Mouse (Mus musculus) intestine, embryonic 14.5 days (tissue): Measurements from ENCODE around the gene Pheta2. TPM values are rescaled to one million over a fixed set of nuclear protein-coding genes. Genes with fewer than 3 reads are reported as not detected.

Experiments
- ATAC-seq: fragments of 200-750 bp; cut with Nextera tagmentation; replicated peaks from 2 replicates; pipeline ENCODE4 v1.8.0; 2017; ENCODE audit warnings: low read depth, moderate number of reproducible peaks, moderate TSS enrichment, moderate library complexity; ENCODE audit not compliant: low FRiP score, low TSS enrichment
- DNase-seq: peaks from one replicate; pipeline ENCODE4 v3.0.0-alpha.2; 2018; ENCODE audit warnings: low spot score
- H3K27ac ChIP-seq: fragments of 300-500 bp; sonication (generic); 2 replicates; pipeline ENCODE4 v1.5.1; 2014; ENCODE audit warnings: low read depth, mild to moderate bottlenecking, control low read depth
- H3K27me3 ChIP-seq: fragments of 300-500 bp; sonication (generic); replicated peaks from 2 replicates; pipeline ENCODE4 v1.6.1; 2014; ENCODE audit warnings: low read length, control low read depth; ENCODE audit not compliant: control insufficient read depth, insufficient read depth
- H3K36me3 ChIP-seq: fragments of 300-500 bp; sonication (generic); 2 replicates; pipeline ENCODE4 v1.6.1; 2014; ENCODE audit warnings: low read length, control low read depth; ENCODE audit not compliant: control insufficient read depth, insufficient read depth
- H3K4me1 ChIP-seq: fragments of 300-500 bp; sonication (generic); replicated peaks from 2 replicates; pipeline ENCODE4 v1.6.1; 2014; ENCODE audit warnings: low read length, control low read depth, mixed read lengths; ENCODE audit not compliant: control insufficient read depth, insufficient read depth
- H3K4me2 ChIP-seq: fragments of 300-500 bp; sonication (generic); 2 replicates; pipeline ENCODE4 v1.6.1; 2014; ENCODE audit warnings: low read length
- H3K4me3 ChIP-seq: fragments of 300-500 bp; sonication (generic); 2 replicates; pipeline ENCODE4 v1.5.1; 2014; ENCODE audit warnings: low read depth, low read length, control low read depth, mixed read lengths
- H3K9ac ChIP-seq: fragments of 300-500 bp; sonication (generic); 2 replicates; pipeline ENCODE4 v1.6.1; 2014; ENCODE audit warnings: mild to moderate bottlenecking, low read length
- H3K9me3 ChIP-seq: fragments of 300-500 bp; sonication (generic); 2 replicates; pipeline ENCODE4 v1.6.1; 2016; ENCODE audit warnings: low read length, control low read depth; ENCODE audit not compliant: control insufficient read depth
- WGBS: fragments of 180-500 bp; shearing (Covaris S2); extraction: QIAGEN DNeasy Blood & Tissue Kit; methylation state at CpG from one replicate; pipeline ENCODE4 v1.1.7; 2014; 5-methylcytosine and 5-hydroxymethylcytosine counted together
- polyA plus RNA-seq: library from polyadenylated mRNA; unstranded; fragments of >200 nt; fragmentation: Nextera tagmentation; extraction: Ambion mirVana; gene quantifications from 2 replicates; pipeline ENCODE4 v1.2.1, GENCODE M21; 2014

Pheta2 gene
- polyA plus RNA-seq: 9.9 and 13.2 TPM in 2 replicates

GRCm38 (mm10) chr15:82338593-82339112 lies at the start of gene Pheta2, which contains the start of the genes Naga and Smdt1:
Gene Pheta2, plus strand, starts transcription at chr15:82338942.
Gene Naga, minus strand, starts transcription at chr15:82338925.
Gene Smdt1, plus strand, starts transcription at chr15:82338959.
- ATAC-seq: peak; percentile 82
- peak within 1 kb of the TSS; percentile 70 for H3K4me3 ChIP-seq

GRCm38 (mm10) chr15:82290252-82290651 lies 48.5 kb upstream of the Pheta2 start:
- Histone ChIP-seq H3K4me2 (no peak overlapping the region), H3K27me3 (no peaks in the 10 kb centered on the region), H3K4me1 (peaks cover 9% of the 10 kb centered on the region), H3K9ac (no peak overlapping the region), H3K9me3 (no peaks in the 10 kb centered on the region), H3K36me3 (peaks cover 12% of the 10 kb centered on the region; the same call in 1 of the 2 replicates), H3K4me3 (no peak overlapping the region), H3K27ac (no peak overlapping the region)
- ATAC-seq: no peak
- no peak for DNase-seq
- 86% methylated on average over 7 of the region's 7 CpGs for WGBS

More at GRCm38 (mm10) chr15:82338593-82339112, at the start of gene Pheta2, which contains the start of the genes Naga and Smdt1:
- Histone ChIP-seq H3K4me2 (peak within 1 kb of the TSS; percentile 81), H3K27me3 (no peaks in the 10 kb centered on the region), H3K36me3 (peaks cover 29% of the 10 kb centered on the region), H3K9ac (peak within 1 kb of the TSS; percentile 59), H3K4me1 (peaks cover 23% of the 10 kb centered on the region), H3K27ac (peak within 1 kb of the TSS; percentile 62; the same call in 1 of the 2 replicates), H3K9me3 (no peaks in the 10 kb centered on the region)
- under 1% methylated on average over 41 of the region's 41 CpGs for WGBS
- peak; percentile 97 for DNase-seq

GRCm38 (mm10) chr15:82292851-82293250 lies 45.9 kb upstream of the Pheta2 start:
- DNase-seq (no peak), ATAC-seq (no peak; the same call in 1 of the 2 replicates)
- Histone ChIP-seq H3K4me1 (peaks cover 9% of the 10 kb centered on the region), H3K4me2 (peak overlapping the region; percentile 35), H3K4me3 (peak overlapping the region; percentile 16; the same call in 1 of the 2 replicates), H3K36me3 (0 out of 2 replicates have a peak, but pooled peaks cover 4% of the 10 kb centered on the region), H3K27ac (no peak overlapping the region), H3K9me3 (no peaks in the 10 kb centered on the region), H3K27me3 (no peaks in the 10 kb centered on the region), H3K9ac (no peak overlapping the region)
- WGBS: 26% methylated on average over 5 of the region's 5 CpGs

DNA sequence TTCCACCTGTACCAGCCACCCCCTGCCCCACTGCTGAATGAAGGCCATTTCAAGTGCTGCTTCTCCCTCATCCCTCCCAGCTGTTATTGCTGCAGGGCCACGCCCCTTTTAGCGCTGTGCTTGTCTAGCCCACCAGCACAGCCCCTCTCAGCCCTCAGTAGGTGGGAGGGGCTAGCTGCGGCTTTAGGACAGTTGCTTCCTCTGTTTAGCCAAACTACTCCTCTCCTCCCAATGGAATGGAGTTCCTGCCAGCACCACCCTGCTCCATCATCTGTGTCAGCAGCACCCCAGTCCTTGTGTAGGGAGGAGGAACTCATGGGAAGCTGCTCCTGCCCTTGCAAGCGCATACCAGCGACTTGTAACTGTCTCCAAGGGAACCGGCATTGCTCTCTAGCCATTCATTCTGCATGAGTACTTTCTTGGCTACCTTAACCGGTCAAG lies 45.5 kb upstream of the Pheta2 start:
- H3K27me3 ChIP-seq: no peaks in the 10 kb centered on the region
- 2% methylated on average over 7 of the region's 7 CpGs for WGBS
- H3K4me3 ChIP-seq: peak overlapping the region; percentile 16; the same call in 1 of the 2 replicates
- H3K36me3 ChIP-seq: 0 out of 2 replicates have a peak, but pooled peaks cover 4% of the 10 kb centered on the region
- peak; percentile 74 for ATAC-seq
- peak overlapping the region; percentile 35 for H3K4me2 ChIP-seq
- no peak overlapping the region for H3K27ac ChIP-seq
- peaks cover 9% of the 10 kb centered on the region for H3K4me1 ChIP-seq
- no peaks in the 10 kb centered on the region for H3K9me3 ChIP-seq
- DNase-seq: peak; percentile 65
- no peak overlapping the region for H3K9ac ChIP-seq

- H3K4me2 ChIP-seq: no peak overlapping the region
- H3K27ac ChIP-seq: no peak overlapping the region
- H3K9me3 ChIP-seq: no peaks in the 10 kb centered on the region
- no peak for ATAC-seq
- no peak overlapping the region for H3K9ac ChIP-seq
- no peaks in the 10 kb centered on the region for H3K27me3 ChIP-seq
- no peak overlapping the region for H3K4me3 ChIP-seq
- no peak for DNase-seq
- WGBS: 48% methylated on average over 8 of the region's 8 CpGs
- 0 out of 2 replicates have a peak, but pooled peaks cover 4% of the 10 kb centered on the region for H3K36me3 ChIP-seq
- H3K4me1 ChIP-seq: peaks cover 9% of the 10 kb centered on the region
Observed at GRCm38 (mm10) chr15:82294059-82294458, 44.7 kb upstream of the Pheta2 start.

DNA sequence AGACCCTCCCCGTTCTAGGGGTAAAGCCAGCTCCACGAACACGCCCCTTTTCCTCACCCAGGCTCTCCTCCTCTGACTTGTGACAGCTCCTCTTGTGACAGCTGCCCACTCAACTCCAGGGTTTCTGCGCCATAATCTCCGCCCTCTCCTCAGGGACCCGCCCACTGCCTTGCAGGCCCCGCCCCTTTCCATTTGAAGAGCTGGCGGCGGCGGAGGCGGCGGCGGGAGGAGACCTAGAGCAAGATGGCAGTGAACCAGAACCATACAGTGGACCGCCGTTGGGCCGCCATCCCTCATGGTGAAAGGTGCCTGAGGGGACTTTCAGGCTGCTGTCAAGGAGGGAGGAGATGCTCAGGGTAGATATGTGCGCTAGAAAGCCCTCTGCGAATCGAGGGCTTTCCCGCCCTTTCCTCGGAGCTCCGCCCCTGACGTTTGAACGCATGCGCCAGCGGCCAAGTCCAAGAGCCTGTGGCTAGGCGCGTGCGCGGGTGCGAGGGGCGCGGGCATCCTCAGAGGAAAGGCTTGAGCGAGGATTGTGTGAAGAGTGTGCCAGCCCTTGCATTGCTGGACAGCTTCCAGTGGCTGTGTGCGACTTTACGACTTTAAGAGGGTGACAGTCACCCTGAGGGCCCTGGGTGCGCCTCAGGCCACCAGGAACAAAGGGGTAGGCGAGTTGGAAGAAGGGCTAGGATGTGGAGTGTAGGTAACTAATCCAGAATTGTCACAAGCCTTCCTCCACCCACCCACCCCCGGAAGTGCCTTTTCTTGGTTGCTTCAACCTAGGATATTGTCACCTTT lies 39.8 kb upstream of the Pheta2 start, which contains the start of gene Wbp2nl:
Gene Wbp2nl, plus strand, starts transcription at position 191 of the 798 bp plus-strand sequence.
- H3K27ac ChIP-seq: no peak within 1 kb of the TSS
- no peaks in the 10 kb centered on the region for H3K36me3 ChIP-seq
- 0 out of 2 replicates have a peak within 1 kb of the TSS, but pooled peaks have one; percentile 22 for H3K4me2 ChIP-seq
- H3K9me3 ChIP-seq: no peaks in the 10 kb centered on the region
- DNase-seq: no peak
- H3K9ac ChIP-seq: no peak within 1 kb of the TSS
- H3K4me1 ChIP-seq: no peaks in the 10 kb centered on the region
- WGBS: 54% methylated on average over 39 of the region's 39 CpGs
- H3K4me3 ChIP-seq: no peak within 1 kb of the TSS
- no peaks in the 10 kb centered on the region for H3K27me3 ChIP-seq
- ATAC-seq: no peak

- H3K27ac ChIP-seq: no peak overlapping the region
- DNase-seq (peak; percentile 51), ATAC-seq (0 out of 2 replicates have a peak, but pooled peaks have one; percentile 62)
- no peaks in the 10 kb centered on the region for H3K36me3 ChIP-seq
- no peak overlapping the region for H3K9ac ChIP-seq
- no peaks in the 10 kb centered on the region for H3K9me3 ChIP-seq
- 75% methylated on average over 3 of the region's 3 CpGs for WGBS
- H3K4me3 ChIP-seq: no peak overlapping the region
- H3K4me2 ChIP-seq: no peak overlapping the region
- H3K27me3 ChIP-seq: no peaks in the 10 kb centered on the region
- H3K4me1 ChIP-seq: no peaks in the 10 kb centered on the region
Observed at GRCm38 (mm10) chr15:82307107-82307506, 31.6 kb upstream of the Pheta2 start.

- no peaks in the 10 kb centered on the region for H3K4me1 ChIP-seq
- no peak overlapping the region for H3K9ac ChIP-seq
- no peaks in the 10 kb centered on the region for H3K36me3 ChIP-seq
- no peak overlapping the region for H3K27ac ChIP-seq
- ATAC-seq: no peak
- H3K4me2 ChIP-seq: no peak overlapping the region
- no peaks in the 10 kb centered on the region for H3K9me3 ChIP-seq
- DNase-seq: no peak
- H3K4me3 ChIP-seq: no peak overlapping the region
- H3K27me3 ChIP-seq: no peaks in the 10 kb centered on the region
- 80% methylated on average over 3 of the region's 3 CpGs for WGBS
Observed at GRCm38 (mm10) chr15:82308416-82308815, 30.3 kb upstream of the Pheta2 start.
